Mouse (Mus musculus) liver, adult (tissue): ENCODE data around the gene Gm10718.
"Not testable (repeated sequence)": the region's sequence is repeated elsewhere in the genome, so short reads cannot be mapped to it uniquely, and the experiment has no call there.

ENCODE experiments used
- GATA4 ChIP-seq: IDR thresholded peaks from 2 replicates; pipeline ENCODE4 v1.6.1; 2014; ENCODE audit warnings: mild to moderate bottlenecking, low read length; ENCODE audit not compliant: insufficient replicate concordance

Gm10718 gene

DNA sequence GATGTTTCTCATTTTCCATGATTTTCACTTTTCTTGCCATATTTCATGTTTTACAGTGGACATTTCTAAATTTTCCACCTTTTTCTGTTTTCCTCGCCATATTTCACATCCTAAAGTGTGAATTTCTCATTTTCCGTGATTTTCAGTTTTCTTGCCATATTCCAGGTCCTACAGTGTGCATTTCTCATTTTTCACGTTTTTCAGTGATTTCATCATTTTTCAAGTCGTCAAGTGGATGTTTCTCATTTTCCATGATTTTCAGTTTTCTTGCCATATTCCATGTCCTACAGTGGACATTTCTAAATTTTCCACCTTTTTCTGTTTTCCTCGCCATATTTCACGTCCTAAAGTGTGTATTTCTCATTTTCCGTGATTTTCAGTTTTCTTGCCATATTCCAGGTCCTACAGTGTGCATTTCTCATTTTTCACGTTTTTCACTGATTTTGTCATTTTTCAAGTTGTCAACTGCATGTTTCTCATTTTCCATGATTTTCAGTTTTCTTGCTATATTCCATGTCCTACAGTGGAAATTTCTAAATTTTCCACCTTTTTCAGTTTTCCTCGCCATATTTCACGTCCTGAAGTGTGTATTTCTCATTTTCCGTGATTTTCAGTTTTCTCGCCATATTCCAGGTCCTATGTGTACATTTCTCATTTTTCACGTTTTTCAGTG, at the start of gene Gm10718:
Gene Gm10718, plus strand, starts transcription at position 236 of the 673 bp plus-strand sequence.
- TF ChIP-seq GATA4, result 0 out of 2 replicates have a peak, but pooled peaks have one; percentile 1

DNA sequence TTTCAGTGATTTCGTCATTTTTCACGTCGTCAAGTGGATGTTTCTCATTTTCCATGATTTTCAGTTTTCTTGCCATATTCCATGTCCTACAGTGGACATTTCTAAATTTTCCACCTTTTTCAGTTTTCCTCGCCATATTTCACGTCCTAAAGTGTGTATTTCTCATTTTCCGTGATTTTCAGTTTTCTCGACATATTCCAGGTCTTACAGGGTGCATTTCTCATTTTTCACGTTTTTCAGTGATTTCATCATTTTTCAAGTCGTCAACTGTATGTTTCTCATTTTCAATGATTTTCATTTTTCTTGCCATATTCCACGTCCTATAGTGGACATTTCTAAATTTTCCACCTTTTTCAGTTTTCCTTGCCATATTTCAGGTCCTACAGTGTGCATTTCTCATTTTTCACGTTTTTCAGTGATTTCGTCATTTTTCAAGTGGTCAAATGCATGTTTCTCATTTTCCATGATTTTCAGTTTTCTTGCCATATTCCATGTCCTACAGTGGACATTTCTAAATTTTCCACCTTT, 22.8 kb upstream of the Gm10718 start, which contains the start of gene Gm10722:
Gene Gm10722, plus strand, starts transcription at position 478 of the 528 bp plus-strand sequence.
- TF ChIP-seq GATA4, result not testable (repeated sequence)

- peak; percentile 61; the same call in 1 of the 2 replicates for TF ChIP-seq GATA4
Measured at GRCm38 (mm10) chr9:3001948-3002659, 21.2 kb upstream of the Gm10718 start.

- TF ChIP-seq GATA4, result peak; percentile 6; the same call in 1 of the 2 replicates
Measured at GRCm38 (mm10) chr9:3002794-3003396, 20.5 kb upstream of the Gm10718 start, which contains the start of gene Gm11168. Gene Gm11168, plus strand, starts transcription at chr9:3003346.

GRCm38 (mm10) chr9:3012733-3013279, 10.5 kb upstream of the Gm10718 start, which contains the start of gene Gm10721:
Gene Gm10721, plus strand, starts transcription at chr9:3013140.
- not testable (repeated sequence) for TF ChIP-seq GATA4

DNA sequence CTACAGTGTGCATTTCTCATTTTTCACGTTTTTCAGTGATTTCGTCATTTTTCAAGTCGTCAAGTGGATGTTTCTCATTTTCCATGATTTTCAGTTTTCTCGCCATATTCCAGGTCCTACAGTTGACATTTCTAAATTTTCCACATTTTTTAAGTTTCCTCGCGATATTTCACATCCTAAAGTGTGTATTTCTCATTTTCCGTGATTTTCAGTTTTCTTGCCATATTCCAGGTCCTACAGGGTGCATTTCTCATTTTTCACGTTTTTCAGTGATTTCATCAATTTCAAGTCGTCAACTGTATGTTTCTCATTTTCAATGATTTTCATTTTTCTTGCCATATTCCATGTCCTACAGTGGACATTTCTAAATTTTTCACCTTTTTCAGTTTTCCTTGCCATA, 8.0 kb upstream of the Gm10718 start, which contains the start of gene Gm10720:
Gene Gm10720, plus strand, starts transcription at position 301 of the 400 bp plus-strand sequence.
- not testable (repeated sequence) for TF ChIP-seq GATA4

DNA sequence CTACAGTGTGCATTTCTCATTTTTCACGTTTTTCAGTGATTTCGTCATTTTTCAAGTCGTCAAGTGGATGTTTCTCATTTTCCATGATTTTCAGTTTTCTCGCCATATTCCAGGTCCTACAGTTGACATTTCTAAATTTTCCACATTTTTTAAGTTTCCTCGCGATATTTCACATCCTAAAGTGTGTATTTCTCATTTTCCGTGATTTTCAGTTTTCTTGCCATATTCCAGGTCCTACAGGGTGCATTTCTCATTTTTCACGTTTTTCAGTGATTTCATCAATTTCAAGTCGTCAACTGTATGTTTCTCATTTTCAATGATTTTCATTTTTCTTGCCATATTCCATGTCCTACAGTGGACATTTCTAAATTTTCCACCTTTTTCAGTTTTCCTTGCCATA, 6.2 kb upstream of the Gm10718 start, which contains the start of gene Gm10719:
Gene Gm10719, plus strand, starts transcription at position 301 of the 400 bp plus-strand sequence.
- TF ChIP-seq GATA4, result not testable (repeated sequence)

DNA sequence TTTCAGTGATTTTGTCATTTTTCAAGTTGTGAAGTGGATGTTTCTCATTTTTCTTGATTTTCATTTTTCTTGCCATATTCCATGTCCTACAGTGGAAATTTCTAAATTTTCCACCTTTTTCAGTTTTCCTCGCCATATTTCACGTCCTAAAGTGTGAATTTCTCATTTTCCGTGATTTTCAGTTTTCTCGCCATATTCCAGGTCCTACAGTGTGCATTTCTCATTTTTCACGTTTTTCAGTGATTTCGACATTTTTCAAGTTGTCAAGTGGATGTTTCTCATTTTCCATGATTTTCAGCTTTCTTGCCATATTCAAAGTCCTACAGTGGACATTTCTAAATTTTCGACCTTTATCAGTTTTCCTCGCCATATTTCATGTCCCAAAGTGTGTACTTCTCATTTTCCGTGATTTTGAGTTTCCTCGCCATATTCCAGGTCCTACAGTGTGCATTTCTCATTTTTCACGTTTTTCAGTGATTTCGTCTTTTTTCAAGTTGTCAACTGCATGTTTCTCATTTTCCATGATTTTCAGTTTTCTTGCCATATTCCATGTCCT, 1.6 kb downstream of the Gm10718 start, which contains the start of gene Gm10717:
Gene Gm10717, plus strand, starts transcription at position 506 of the 556 bp plus-strand sequence.
- TF ChIP-seq GATA4, result not testable (repeated sequence)

- TF ChIP-seq GATA4, result not testable (repeated sequence)
Measured at GRCm38 (mm10) chr9:3034299-3034698, 11.0 kb downstream of the Gm10718 start, which contains the start of gene Gm17535. Gene Gm17535, plus strand, starts transcription at chr9:3034599.

- not testable (repeated sequence) for TF ChIP-seq GATA4
Measured at GRCm38 (mm10) chr9:3036577-3036976, 13.2 kb downstream of the Gm10718 start, which contains the start of gene Gm10715. Gene Gm10715, plus strand, starts transcription at chr9:3036877.
